Mouse (Mus musculus) cerebellum, adult 2 months (tissue): Measurements from ENCODE around the gene Nuak1.

Source experiments
- CTCF ChIP-seq: fragments of 200-500 bp; IDR thresholded peaks from 2 replicates; pipeline ENCODE4 v1.5.1; 2011; ENCODE audit warnings: low read depth, mild to moderate bottlenecking, control low read depth, low read length, moderate library complexity, borderline replicate concordance; ENCODE audit not compliant: insufficient read depth
- POLR2A ChIP-seq: fragments of 200-500 bp; IDR thresholded peaks from 2 replicates; pipeline ENCODE4 v1.6.1; 2011; ENCODE audit warnings: low read length, control low read depth, borderline replicate concordance; ENCODE audit not compliant: insufficient read depth

GRCm38 (mm10) chr10:84372161-84373095 is 68.0 kb downstream of the Nuak1 start:
- TF ChIP-seq POLR2A: no peak
- TF ChIP-seq CTCF: no peak
